In the genomic region with DNA sequence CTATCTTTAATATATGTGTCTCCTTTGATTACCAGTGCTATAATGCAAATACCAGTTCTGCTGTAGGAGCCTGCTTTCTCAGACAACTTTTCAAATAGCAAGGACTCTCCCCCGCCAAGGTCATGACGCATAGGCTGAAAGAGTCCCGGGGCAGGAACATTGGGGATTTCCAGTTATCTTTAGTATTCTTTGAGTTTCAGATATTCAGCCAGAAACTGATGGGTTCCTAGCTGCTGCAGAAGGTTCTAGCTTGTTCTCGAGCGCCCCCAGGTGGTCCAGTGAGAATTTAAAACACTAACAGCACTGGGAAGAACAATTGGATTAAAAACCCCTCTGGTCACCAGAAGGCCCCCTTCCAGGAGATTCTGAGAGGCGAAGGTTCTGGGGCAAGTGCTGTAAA, we compare ENCODE assay signal across 10 mouse cellular contexts. TPM values are rescaled to one million over a fixed set of nuclear protein-coding genes. Genes with fewer than 3 reads are reported as not detected.
A peak's percentile ranks its signal among the peaks of the same experiment; 100 is the strongest.
DNase-seq lines count a peak whose midpoint lies in the region; ATAC-seq and TF ChIP-seq lines count a peak whose summit lies in the region.
"Had no signal": no experiment of that assay in that cellular context is flagged by ENCODE, and none has a peak within 500 bp of the region (broad histone marks: within the 10 kb centered on the region; RNA-seq: fewer than 3 reads in every experiment).

No protein-coding gene starts in this region.

- no peak overlapping the region for H3K4me2 ChIP-seq in midbrain, embryonic 13.5 days (replicated peaks)
- H3K4me2 ChIP-seq: heart, embryonic 13.5 days had no signal

- in situ Hi-C loops in Patski (cut with MboI; ENCODE audit: low pct_unique_long_range_greater_than_20kb) = loop anchor here (25.0 kb wide), 1 partner anchor 400 kb away; no protein-coding TSS in a partner anchor

- H3K27ac ChIP-seq in midbrain, embryonic 10.5 days (replicated peaks) = no peak overlapping the region
- H3K27ac ChIP-seq in midbrain, embryonic 13.5 days = no peak overlapping the region
- H3K27ac ChIP-seq in cerebellum, adult 2 months (ENCODE audit: insufficient read depth, low read length) = no peak overlapping the region
- H3K27ac ChIP-seq: heart, embryonic 13.5 days had no signal

- ATAC-seq in midbrain, embryonic 13.5 days = no peak
- ATAC-seq in Patski = no peak
- peak; percentile 53 for ATAC-seq in granulocyte monocyte progenitor cell, adult 5-6 weeks (replicated peaks; ENCODE audit: poor library complexity, severe bottlenecking)
- ATAC-seq in monocyte, adult 5-6 weeks (replicated peaks; ENCODE audit: insufficient number of reproducible peaks, low FRiP score, low TSS enrichment, poor library complexity, severe bottlenecking) = no peak; the same call in 1 of the 2 replicates

- H3K4me1 ChIP-seq in midbrain, embryonic 10.5 days = no peaks in the 10 kb centered on the region
- no peaks in the 10 kb centered on the region for H3K4me1 ChIP-seq in midbrain, embryonic 13.5 days (replicated peaks)
- no peaks in the 10 kb centered on the region for H3K4me1 ChIP-seq in cerebellum, adult 2 months (ENCODE audit: control insufficient read depth, insufficient read depth, low read length)

- H3K9ac ChIP-seq in midbrain, embryonic 13.5 days (replicated peaks) = no peak overlapping the region
- H3K9ac ChIP-seq: heart, embryonic 13.5 days had no signal

- H3K36me3 ChIP-seq in midbrain, embryonic 10.5 days = peaks cover 41% of the 10 kb centered on the region
- peaks cover 6% of the 10 kb centered on the region for H3K36me3 ChIP-seq in midbrain, embryonic 13.5 days

- intact Hi-C loops in left cerebral cortex, postnatal 4 days (cut with DNase I) = no loop called here

- no peaks in the 10 kb centered on the region for H3K9me3 ChIP-seq in midbrain, embryonic 10.5 days (replicated peaks)
- H3K9me3 ChIP-seq in midbrain, embryonic 13.5 days = no peaks in the 10 kb centered on the region
- H3K9me3 ChIP-seq: heart, embryonic 13.5 days had no signal

- H3K4me3 ChIP-seq in midbrain, embryonic 10.5 days = no peak overlapping the region
- no peak overlapping the region for H3K4me3 ChIP-seq in midbrain, embryonic 13.5 days (replicated peaks)
- H3K4me3 ChIP-seq in cerebellum, adult 2 months (replicated peaks; ENCODE audit: insufficient read depth, low read depth, low read length) = no peak overlapping the region
- H3K4me3 ChIP-seq: heart, embryonic 13.5 days; myocyte had no signal

- no peaks in the 10 kb centered on the region for H3K27me3 ChIP-seq in midbrain, embryonic 10.5 days (ENCODE audit: low read depth, poor library complexity, severe bottlenecking)
- H3K27me3 ChIP-seq in midbrain, embryonic 13.5 days = no peaks in the 10 kb centered on the region
- no peaks in the 10 kb centered on the region for H3K27me3 ChIP-seq in Patski
- no peaks in the 10 kb centered on the region for H3K27me3 ChIP-seq in cerebellum, adult 2 months (ENCODE audit: control insufficient read depth, insufficient read depth, low read length)
- H3K27me3 ChIP-seq: heart, embryonic 13.5 days had no signal

- WGBS in midbrain, embryonic 10.5 days = 51% methylated on average over 6 of the region's 6 CpGs
- WGBS in midbrain, embryonic 13.5 days = 44% methylated on average over 6 of the region's 6 CpGs
- WGBS in cerebellum, adult 2 months = 45% methylated on average over 6 of the region's 6 CpGs

- no peak for TF ChIP-seq POLR2A in cerebellum, adult 2 months (IDR thresholded peaks at IDR 0.05; ENCODE audit: borderline replicate concordance, insufficient read depth, low read length)

- peak; percentile 78 for TF ChIP-seq CTCF in Patski (IDR thresholded peaks at IDR 0.05)
- TF ChIP-seq CTCF in cerebellum, adult 2 months (IDR thresholded peaks at IDR 0.05; ENCODE audit: borderline replicate concordance, insufficient read depth, low read depth, low read length) = peak; percentile 47; the same call in 1 of the 2 replicates

- DNase-seq in midbrain, embryonic 10.5 days (ENCODE audit: low spot score) = peak; percentile 68
- DNase-seq in Patski (ENCODE audit: low read depth, low spot score) = no peak
- DNase-seq in cerebellum, adult 2 months = peak; percentile 20 to 37
- DNase-seq in left cerebral cortex, postnatal 4 days = peak; percentile 75
- DNase-seq in retina, postnatal 1 day = peak; percentile 83

- CTCF ChIA-PET in Patski (lab: Charles Lee) = interaction anchor here (0.9 to 2.4 kb wide), 11 partner anchors 9 to 255 kb away, joined by 3 to 9 read pairs (median 4); no protein-coding TSS in a partner anchor

- POLR2A ChIA-PET in Patski (lab: Charles Lee) = interaction anchor here (0.6 kb wide), 1 partner anchor 675 kb away, joined by 3 read pairs; no protein-coding TSS in a partner anchor

RNA-seq across cellular contexts. Expression of a gene that starts 35.2 kb away (rescaled TPM):
- polyA plus RNA-seq in midbrain, embryonic 10.5 days (2016; fragmentation: Nextera tagmentation; extraction: Ambion mirVana) = 41.3 and 53.8 TPM in 2 replicates
- 13.9 and 14.4 TPM in 2 replicates for polyA plus RNA-seq in midbrain, embryonic 13.5 days (2015; fragmentation: Nextera tagmentation; extraction: Ambion mirVana)
- 41.2 TPM for polyA plus RNA-seq in Patski (2021)
- 11.8 and 12.7 TPM in 2 replicates for polyA plus RNA-seq in cerebellum, adult 2 months (2012; rRNA removed)
- 20.5 and 44.3 TPM in 2 replicates for total RNA-seq in granulocyte monocyte progenitor cell, adult 5-6 weeks (2014; fragmentation: Nextera tagmentation)
- 77.7 and 82.7 TPM in 2 replicates for total RNA-seq in granulocyte monocyte progenitor cell, adult 5-6 weeks (2017)
- total RNA-seq in left cerebral cortex, postnatal 4 days (2021) = 10 to 100 TPM; 30.1 to 30.8 TPM
- 13.6 to 21.8 TPM (median 21.5 TPM) in 3 replicates for total RNA-seq in monocyte, adult 5-6 weeks (2017)
